Mouse (Mus musculus) ES-Bruce4 (cell line): ENCODE data around the gene Kdm2b.

Experiments
- CTCF ChIP-seq: IDR thresholded peaks from one replicate; pipeline ENCODE4 v1.8.1; 2011; ENCODE audit warnings: low read depth, low read length
- EP300 ChIP-seq: IDR thresholded peaks from 2 replicates; pipeline ENCODE4 v1.6.1; 2011; ENCODE audit warnings: low read depth, low read length; ENCODE audit not compliant: insufficient read depth

- no peak for TF ChIP-seq EP300
- TF ChIP-seq CTCF = no peak
Observed at GRCm38 (mm10) chr5:123020426-123020825, 30.8 kb upstream of the Kdm2b start.
